Mouse (Mus musculus) cerebellum, adult 2 months (tissue): ENCODE measurements around the gene Gstm6. TPM values are rescaled to one million over a fixed set of nuclear protein-coding genes. Genes with fewer than 3 reads are reported as not detected.

Experiments
- DNase-seq, 2 experiments: peaks; one replicate each; pipeline ENCODE4 v3.0.0; 2021
- H3K27ac ChIP-seq: fragments of 200-500 bp; 2 replicates; pipeline ENCODE4 v1.5.1; 2012; ENCODE audit warnings: low read length, control low read depth, inconsistent platforms; ENCODE audit not compliant: insufficient read depth
- H3K27me3 ChIP-seq: fragments of 200-500 bp; 2 replicates; pipeline ENCODE4 v1.6.1; 2012; ENCODE audit warnings: inconsistent platforms, mild to moderate bottlenecking, low read length, moderate library complexity; ENCODE audit not compliant: control insufficient read depth, insufficient read depth
- H3K4me1 ChIP-seq: fragments of 200-500 bp; 2 replicates; pipeline ENCODE4 v1.6.1; 2011; ENCODE audit warnings: low read length; ENCODE audit not compliant: control insufficient read depth, insufficient read depth
- H3K4me3 ChIP-seq: fragments of 200-500 bp; replicated peaks from 2 replicates; pipeline ENCODE3; 2011; ENCODE audit warnings: mild to moderate bottlenecking, low read depth, low read length, control low read depth; ENCODE audit not compliant: insufficient read depth
- CTCF ChIP-seq: fragments of 200-500 bp; IDR thresholded peaks from 2 replicates; pipeline ENCODE4 v1.5.1; 2011; ENCODE audit warnings: low read depth, mild to moderate bottlenecking, control low read depth, low read length, moderate library complexity, borderline replicate concordance; ENCODE audit not compliant: insufficient read depth
- POLR2A ChIP-seq: fragments of 200-500 bp; IDR thresholded peaks from 2 replicates; pipeline ENCODE4 v1.6.1; 2011; ENCODE audit warnings: low read length, control low read depth, borderline replicate concordance; ENCODE audit not compliant: insufficient read depth
- WGBS: fragments of 180-500 bp; shearing (Covaris S2); methylation state at CpG from one replicate; pipeline ENCODE4 v1.1.7; 2018; 5-methylcytosine and 5-hydroxymethylcytosine counted together
- polyA plus RNA-seq: library from polyadenylated mRNA; depleted of rRNA; stranded (reverse); fragments of >200 nt; gene quantifications from 2 replicates; pipeline ENCODE4 v1.2.3, GENCODE M21; 2012

Gene Gstm6
- polyA plus RNA-seq, 1 experiment, result 4.6 TPM

GRCm38 (mm10) chr3:107927841-107928240 lies 15.7 kb downstream of the Gstm6 start:
- Histone ChIP-seq H3K4me3 (no peak overlapping the region), H3K27me3 (no peaks in the 10 kb centered on the region), H3K27ac (no peak overlapping the region), H3K4me1 (0 out of 2 replicates have a peak, but pooled peaks cover 5% of the 10 kb centered on the region)
- TF ChIP-seq POLR2A (no peak), CTCF (no peak)
- DNase-seq, result no peak
- WGBS, result 56% methylated on average over 3 of the region's 3 CpGs

GRCm38 (mm10) chr3:107925335-107925734 lies 18.2 kb downstream of the Gstm6 start:
- WGBS, result 96% methylated on average over 3 of the region's 3 CpGs
- 0 out of 2 replicates have a peak, but pooled peaks cover 3% of the 10 kb centered on the region for H3K4me1 ChIP-seq
- H3K4me3 ChIP-seq, result no peak overlapping the region
- H3K27ac ChIP-seq, result no peak overlapping the region
- H3K27me3 ChIP-seq, result no peaks in the 10 kb centered on the region
- no peak for TF ChIP-seq CTCF
- no peak for TF ChIP-seq POLR2A
- no peak for DNase-seq

GRCm38 (mm10) chr3:107920348-107920747 lies 23.2 kb downstream of the Gstm6 start:
- 96% methylated on average over 5 of the region's 5 CpGs for WGBS
- H3K4me3 ChIP-seq, result no peak overlapping the region
- H3K4me1 ChIP-seq, result no peaks in the 10 kb centered on the region
- no peak for DNase-seq
- H3K27me3 ChIP-seq, result no peaks in the 10 kb centered on the region
- no peak overlapping the region for H3K27ac ChIP-seq
- TF ChIP-seq POLR2A, result no peak
- TF ChIP-seq CTCF, result no peak

GRCm38 (mm10) chr3:107917783-107918408 lies 25.7 kb downstream of the Gstm6 start:
- Histone ChIP-seq H3K4me3 (no peak overlapping the region), H3K27me3 (no peaks in the 10 kb centered on the region), H3K4me1 (no peaks in the 10 kb centered on the region), H3K27ac (no peak overlapping the region)
- peak; percentile 41 to 45 for DNase-seq
- TF ChIP-seq POLR2A (no peak), CTCF (peak; percentile 34; the same call in 1 of the 2 replicates)
- 56% methylated on average over 7 of the region's 7 CpGs for WGBS

GRCm38 (mm10) chr3:107917097-107917496 lies 26.5 kb downstream of the Gstm6 start:
- Histone ChIP-seq H3K27ac (no peak overlapping the region), H3K4me1 (no peaks in the 10 kb centered on the region), H3K4me3 (no peak overlapping the region), H3K27me3 (no peaks in the 10 kb centered on the region)
- 79% methylated on average over 3 of the region's 3 CpGs for WGBS
- TF ChIP-seq POLR2A, result no peak
- no peak; the same call in 1 of the 2 replicates for TF ChIP-seq CTCF
- no peak for DNase-seq

- 84% methylated on average over 15 of the region's 15 CpGs for WGBS
Measured at GRCm38 (mm10) chr3:107916674-107917073, 26.9 kb downstream of the Gstm6 start.

GRCm38 (mm10) chr3:107905942-107906341 lies 37.6 kb downstream of the Gstm6 start:
- WGBS, result 71% methylated on average over 6 of the region's 6 CpGs
- DNase-seq, result no peak
- H3K27me3 ChIP-seq, result no peaks in the 10 kb centered on the region; the same call in 1 of the 2 replicates
- no peak overlapping the region for H3K27ac ChIP-seq
- no peak for TF ChIP-seq CTCF
- TF ChIP-seq POLR2A, result no peak
- H3K4me1 ChIP-seq, result no peaks in the 10 kb centered on the region
- H3K4me3 ChIP-seq, result no peak overlapping the region

More at GRCm38 (mm10) chr3:107916674-107917073, 26.9 kb downstream of the Gstm6 start:
- TF ChIP-seq CTCF (no peak), POLR2A (no peak)
- no peaks in the 10 kb centered on the region for H3K27me3 ChIP-seq
- DNase-seq, result no peak
- no peak overlapping the region for H3K27ac ChIP-seq
- H3K4me1 ChIP-seq, result no peaks in the 10 kb centered on the region
- no peak overlapping the region for H3K4me3 ChIP-seq

- Histone ChIP-seq H3K27ac (no peak overlapping the region), H3K4me1 (no peaks in the 10 kb centered on the region), H3K27me3 (no peaks in the 10 kb centered on the region), H3K4me3 (no peak overlapping the region)
- no peak for TF ChIP-seq CTCF
- 66% methylated on average over 11 of the region's 11 CpGs for WGBS
- no peak for DNase-seq
Measured at GRCm38 (mm10) chr3:107900955-107901673, 42.4 kb downstream of the Gstm6 start.
